Mouse (Mus musculus) spleen, postnatal 36 days (tissue): ENCODE measurements at regions not wholly inside any gene's neighbourhood (a gene's known extent, or its start where the extent isn't known, plus 50 kb on each side); places are given as distances from the start of the nearest gene placed in this dataset.

Source experiments
- DNase-seq, 2 experiments: peaks; one replicate each; pipeline ENCODE4 v3.0.0; 2022; ENCODE audit warnings: low spot score in 2 of 2, mixed read lengths in 1 of 2

- no peak for DNase-seq
Observed at GRCm38 (mm10) chr4:125439856-125440255, 50.6 kb upstream of the Grik3 start.

GRCm38 (mm10) chr4:125437161-125437822, 53.2 kb upstream of the Grik3 start:
- no peak for DNase-seq

- no peak for DNase-seq
Observed at GRCm38 (mm10) chr4:125433511-125433910, 57.0 kb upstream of the Grik3 start.

GRCm38 (mm10) chr4:125431648-125432047, 58.9 kb upstream of the Grik3 start:
- DNase-seq, result no peak

- no peak for DNase-seq
Observed at GRCm38 (mm10) chr4:125430845-125431244, 59.7 kb upstream of the Grik3 start.

GRCm38 (mm10) chr4:125428736-125429135, 61.8 kb upstream of the Grik3 start:
- DNase-seq, result no peak

GRCm38 (mm10) chr4:125420561-125421241, 69.8 kb upstream of the Grik3 start:
- no peak for DNase-seq

GRCm38 (mm10) chr4:125419491-125420255, 70.8 kb upstream of the Grik3 start:
- no peak for DNase-seq

- no peak for DNase-seq
Observed at GRCm38 (mm10) chr4:125415308-125415707, 75.2 kb upstream of the Grik3 start.

GRCm38 (mm10) chr4:125413833-125414719, 76.4 kb upstream of the Grik3 start:
- no peak for DNase-seq

GRCm38 (mm10) chr4:125410736-125411441, 79.6 kb upstream of the Grik3 start:
- no peak for DNase-seq

GRCm38 (mm10) chr4:125399376-125400112, 91.0 kb upstream of the Grik3 start:
- DNase-seq, result no peak

- DNase-seq, result no peak
Observed at GRCm38 (mm10) chr4:125397007-125397461, 93.5 kb upstream of the Grik3 start.

GRCm38 (mm10) chr4:125391269-125391668, 99.2 kb upstream of the Grik3 start:
- no peak for DNase-seq

- DNase-seq, result no peak
Observed at GRCm38 (mm10) chr4:125385811-125386210, 104.7 kb upstream of the Grik3 start.

GRCm38 (mm10) chr4:125364011-125364410, 126.5 kb upstream of the Grik3 start:
- DNase-seq, result no peak

- no peak for DNase-seq
Observed at GRCm38 (mm10) chr4:125361611-125362520, 128.6 kb upstream of the Grik3 start.

GRCm38 (mm10) chr4:125358356-125358755, 132.1 kb upstream of the Grik3 start:
- DNase-seq, result no peak

GRCm38 (mm10) chr4:125356441-125356840, 134.1 kb upstream of the Grik3 start:
- no peak for DNase-seq
